21 mouse cellular contexts compared by ENCODE assay signal in genomic region chr11:83879130-83879529, GRCm38 (mm10). TPM values are rescaled to one million over a fixed set of nuclear protein-coding genes. Genes with fewer than 3 reads are reported as not detected.
DNase-seq lines count a peak whose midpoint lies in the region; ATAC-seq and TF ChIP-seq lines count a peak whose summit lies in the region.
"Had no signal": no experiment of that assay in that cellular context is flagged by ENCODE, and none has a peak within 500 bp of the region (broad histone marks: within the 10 kb centered on the region; RNA-seq: fewer than 3 reads in every experiment).

No protein-coding gene starts in this region.

- ATAC-seq in intestine, postnatal 0 days: no peak
- ATAC-seq: intestine, embryonic 16.5 days had no signal

- H3K4me1 ChIP-seq in intestine, postnatal 0 days (replicated peaks; ENCODE audit: control insufficient read depth, insufficient read depth, low read length): peaks cover 13% of the 10 kb centered on the region; the same call in 1 of the 2 replicates
- H3K4me1 ChIP-seq: embryonic facial prominence, embryonic 13.5 days; hindbrain, embryonic 13.5 days; limb, embryonic 15.5 days; neural tube, embryonic 15.5 days had no signal

- H3K36me3 ChIP-seq in intestine, postnatal 0 days (ENCODE audit: control insufficient read depth, insufficient read depth): peaks cover 9% of the 10 kb centered on the region; the same call in 1 of the 2 replicates
- H3K36me3 ChIP-seq: embryonic facial prominence, embryonic 13.5 days; forebrain, embryonic 10.5 days; hindbrain, embryonic 13.5 days; limb, embryonic 15.5 days; neural tube, embryonic 15.5 days had no signal

- peak; percentile 20 for DNase-seq in adrenal gland, adult 2 months
- DNase-seq in adrenal gland, adult 8-10 months: no peak
- peak; percentile 27 to 34 for DNase-seq in kidney, postnatal 4 days
- DNase-seq in kidney, adult 8-10 months: no peak
- peak; percentile 26 for DNase-seq in right cerebral cortex, postnatal 4 days
- DNase-seq in right cerebral cortex, postnatal 10 days (ENCODE audit: low spot score in 2 of 2): no peak
- peak; percentile 40 to 45 for DNase-seq in lung, postnatal 4 days
- DNase-seq: cerebellum, adult 18-20 months; gastrocnemius, postnatal 14 days; heart, adult 2 months; kidney, postnatal 14 days had no signal

- H3K4me2 ChIP-seq in intestine, postnatal 0 days (replicated peaks; ENCODE audit: low read depth): no peak overlapping the region
- H3K4me2 ChIP-seq: embryonic facial prominence, embryonic 13.5 days; hindbrain, embryonic 13.5 days; limb, embryonic 15.5 days; midbrain, embryonic 11.5 days; neural tube, embryonic 15.5 days had no signal

- H3K4me3 ChIP-seq in intestine, postnatal 0 days (ENCODE audit: low read depth, low read length): no peak overlapping the region
- H3K4me3 ChIP-seq: embryonic facial prominence, embryonic 13.5 days; forebrain, embryonic 10.5 days; heart, adult 2 months; hindbrain, embryonic 13.5 days; limb, embryonic 15.5 days; neural tube, embryonic 15.5 days had no signal

- H3K27me3 ChIP-seq in intestine, postnatal 0 days (replicated peaks; ENCODE audit: control insufficient read depth, insufficient read depth, low read length): no peaks in the 10 kb centered on the region
- H3K27me3 ChIP-seq: embryonic facial prominence, embryonic 13.5 days; limb, embryonic 15.5 days; neural tube, embryonic 15.5 days had no signal

- 24% methylated on average over 3 of the region's 3 CpGs for WGBS in intestine, postnatal 0 days

- H3K9me3 ChIP-seq in intestine, postnatal 0 days (ENCODE audit: control insufficient read depth): no peaks in the 10 kb centered on the region
- H3K9me3 ChIP-seq: embryonic facial prominence, embryonic 13.5 days; forebrain, embryonic 10.5 days; hindbrain, embryonic 13.5 days; limb, embryonic 15.5 days; neural tube, embryonic 15.5 days had no signal

- no peak for TF ChIP-seq CTCF in intestine, postnatal 0 days (IDR thresholded peaks at IDR 0.05; ENCODE audit: low read depth)

- no peak overlapping the region for H3K27ac ChIP-seq in intestine, postnatal 0 days (ENCODE audit: low read depth, low read length)
- H3K27ac ChIP-seq: embryonic facial prominence, embryonic 13.5 days; forebrain, embryonic 10.5 days; heart, adult 2 months; hindbrain, embryonic 13.5 days; limb, embryonic 15.5 days; macrophage; neural tube, embryonic 15.5 days had no signal

- H3K9ac ChIP-seq in intestine, postnatal 0 days (ENCODE audit: low read depth, low read length): no peak overlapping the region
- H3K9ac ChIP-seq: embryonic facial prominence, embryonic 13.5 days; hindbrain, embryonic 13.5 days; limb, embryonic 15.5 days; neural tube, embryonic 15.5 days had no signal

RNA-seq across cellular contexts. Expression of gene Hnf1b, which starts 29.3 kb away (rescaled TPM):
- total RNA-seq in adrenal gland, adult 2 months (2021): not detected
- polyA plus RNA-seq in adrenal gland, adult 2 months (2012; rRNA removed): 0.26 and 0.53 TPM in 2 replicates
- total RNA-seq in adrenal gland, adult 8-10 months (2022): under 1 TPM in 2 of 4 experiments, not detected in 2; 0.11 to 0.12 TPM
- polyA plus RNA-seq in intestine, postnatal 0 days (2015; fragmentation: Nextera tagmentation; extraction: Ambion mirVana): 12.0 and 13.2 TPM in 2 replicates
- total RNA-seq: gastrocnemius, postnatal 14 days; heart, adult 2 months had no signal
- polyA plus RNA-seq: embryonic facial prominence, embryonic 13.5 days; forebrain, embryonic 10.5 days; heart, postnatal 0 days; macrophage; midbrain, embryonic 11.5 days had no signal

Comparison
In these comparisons a context has a peak if more than half of its experiments do, and no peak if none do; other contexts are left out.
1. DNase-seq: peak in adrenal gland, adult 2 months (single experiment), kidney, postnatal 4 days (2 of 2), right cerebral cortex, postnatal 4 days (single experiment) and lung, postnatal 4 days (2 of 2); none in adrenal gland, adult 8-10 months (single experiment), kidney, adult 8-10 months (0 of 2) and right cerebral cortex, postnatal 10 days (0 of 2).